Mouse (Mus musculus): ENCODE results near the gene Ttc9b. TPM values are rescaled to one million over a fixed set of nuclear protein-coding genes. Genes with fewer than 3 reads are reported as not detected.
"Not testable (repeated sequence)": the region's sequence is repeated elsewhere in the genome, so short reads cannot be mapped to it uniquely, and the experiment has no call there.

The Ttc9b gene
- polyA plus RNA-seq, 1 experiment from 2014 or later = 0.20 TPM

- Histone ChIP-seq H3K4me1 (replicated peaks) (no peaks in the 10 kb centered on the region; the same call in 1 of the 2 replicates), H3K27me3 (no peaks in the 10 kb centered on the region), H3K27ac (no peak overlapping the region), H3K9ac (replicated peaks) (no peak overlapping the region), H3K9me3 (no peaks in the 10 kb centered on the region), H3K4me2 (no peak overlapping the region), H3K36me3 (peaks cover 54% of the 10 kb centered on the region), H3K4me3 (replicated peaks) (no peak overlapping the region)
- no peak for ATAC-seq (ENCODE audit: insufficient number of reproducible peaks, insufficient read depth, low FRiP score, low TSS enrichment, low read depth)
- WGBS = 90% methylated on average over 4 of the region's 4 CpGs
Measured at GRCm38 (mm10) chr7:27612940-27613339, 40.8 kb upstream of the Ttc9b start.

- Histone ChIP-seq H3K9me3 (no peaks in the 10 kb centered on the region), H3K27me3 (no peaks in the 10 kb centered on the region), H3K27ac (no peak overlapping the region), H3K9ac (replicated peaks) (no peak overlapping the region), H3K36me3 (peaks cover 59% of the 10 kb centered on the region), H3K4me3 (replicated peaks) (no peak overlapping the region), H3K4me2 (no peak overlapping the region), H3K4me1 (replicated peaks) (no peaks in the 10 kb centered on the region)
- 93% methylated on average over 8 of the region's 8 CpGs for WGBS
- ATAC-seq (ENCODE audit: insufficient number of reproducible peaks, insufficient read depth, low FRiP score, low TSS enrichment, low read depth) = no peak
Measured at GRCm38 (mm10) chr7:27613751-27614499, 39.8 kb upstream of the Ttc9b start.

- Histone ChIP-seq H3K36me3 (peaks cover 97% of the 10 kb centered on the region), H3K4me3 (replicated peaks) (no peak overlapping the region), H3K27me3 (no peaks in the 10 kb centered on the region), H3K4me1 (replicated peaks) (no peaks in the 10 kb centered on the region), H3K9ac (replicated peaks) (no peak overlapping the region), H3K27ac (no peak overlapping the region), H3K9me3 (no peaks in the 10 kb centered on the region), H3K4me2 (no peak overlapping the region)
- WGBS = 66% methylated on average over 6 of the region's 6 CpGs
- ATAC-seq (ENCODE audit: insufficient number of reproducible peaks, insufficient read depth, low FRiP score, low TSS enrichment, low read depth) = no peak
Measured at GRCm38 (mm10) chr7:27621028-27621427, 32.7 kb upstream of the Ttc9b start.

- Histone ChIP-seq H3K27ac (no peak overlapping the region), H3K9me3 (no peaks in the 10 kb centered on the region), H3K9ac (replicated peaks) (no peak overlapping the region), H3K4me1 (replicated peaks) (no peaks in the 10 kb centered on the region), H3K4me2 (no peak overlapping the region), H3K27me3 (no peaks in the 10 kb centered on the region), H3K36me3 (peaks cover 96% of the 10 kb centered on the region), H3K4me3 (replicated peaks) (no peak overlapping the region)
- 74% methylated on average over 1 of the region's 1 CpGs for WGBS
- ATAC-seq (ENCODE audit: insufficient number of reproducible peaks, insufficient read depth, low FRiP score, low TSS enrichment, low read depth) = no peak
Measured at GRCm38 (mm10) chr7:27622234-27622633, 31.5 kb upstream of the Ttc9b start.

GRCm38 (mm10) chr7:27624967-27625366 lies 28.7 kb upstream of the Ttc9b start:
- no peak for ATAC-seq (ENCODE audit: insufficient number of reproducible peaks, insufficient read depth, low FRiP score, low TSS enrichment, low read depth)
- H3K36me3 ChIP-seq = peaks cover 97% of the 10 kb centered on the region
- H3K9me3 ChIP-seq = no peaks in the 10 kb centered on the region
- H3K4me1 ChIP-seq (replicated peaks) = no peaks in the 10 kb centered on the region
- no peaks in the 10 kb centered on the region for H3K27me3 ChIP-seq
- no peak overlapping the region for H3K4me3 ChIP-seq (replicated peaks)
- H3K27ac ChIP-seq = no peak overlapping the region
- no peak overlapping the region for H3K4me2 ChIP-seq
- H3K9ac ChIP-seq (replicated peaks) = no peak overlapping the region

GRCm38 (mm10) chr7:27627707-27628106 lies 26.0 kb upstream of the Ttc9b start:
- Histone ChIP-seq H3K36me3 (peaks cover 93% of the 10 kb centered on the region), H3K9ac (replicated peaks) (0 out of 2 replicates have a peak overlapping the region, but pooled peaks have one; percentile 18), H3K27me3 (no peaks in the 10 kb centered on the region), H3K27ac (no peak overlapping the region), H3K4me3 (replicated peaks) (no peak overlapping the region), H3K9me3 (no peaks in the 10 kb centered on the region), H3K4me2 (no peak overlapping the region), H3K4me1 (replicated peaks) (no peaks in the 10 kb centered on the region)
- no peak for ATAC-seq (ENCODE audit: insufficient number of reproducible peaks, insufficient read depth, low FRiP score, low TSS enrichment, low read depth)
- WGBS = 89% methylated on average over 7 of the region's 7 CpGs

- Histone ChIP-seq H3K27ac (no peak overlapping the region), H3K4me2 (no peak overlapping the region), H3K9ac (replicated peaks) (no peak overlapping the region), H3K4me1 (replicated peaks) (no peaks in the 10 kb centered on the region), H3K9me3 (no peaks in the 10 kb centered on the region), H3K27me3 (no peaks in the 10 kb centered on the region), H3K4me3 (replicated peaks) (no peak overlapping the region), H3K36me3 (peaks cover 93% of the 10 kb centered on the region)
- no peak for ATAC-seq (ENCODE audit: insufficient number of reproducible peaks, insufficient read depth, low FRiP score, low TSS enrichment, low read depth)
- WGBS = 97% methylated on average over 6 of the region's 6 CpGs
Measured at GRCm38 (mm10) chr7:27628190-27628589, 25.5 kb upstream of the Ttc9b start.

GRCm38 (mm10) chr7:27628816-27629215 lies 24.9 kb upstream of the Ttc9b start:
- 94% methylated on average over 7 of the region's 7 CpGs for WGBS
- not testable (repeated sequence) for H3K9ac ChIP-seq (replicated peaks); ATAC-seq (ENCODE audit: insufficient number of reproducible peaks, insufficient read depth, low FRiP score, low TSS enrichment, low read depth); H3K27me3 ChIP-seq; H3K4me3 ChIP-seq (replicated peaks); H3K4me1 ChIP-seq (replicated peaks); H3K9me3 ChIP-seq; H3K27ac ChIP-seq; H3K4me2 ChIP-seq
- H3K36me3 ChIP-seq = peaks cover 91% of the 10 kb centered on the region

GRCm38 (mm10) chr7:27631439-27631838 lies 22.3 kb upstream of the Ttc9b start:
- H3K4me3 ChIP-seq (replicated peaks) = no peak overlapping the region
- H3K27me3 ChIP-seq = no peaks in the 10 kb centered on the region
- H3K9ac ChIP-seq (replicated peaks) = no peak overlapping the region
- no peak overlapping the region for H3K27ac ChIP-seq
- H3K4me2 ChIP-seq = no peak overlapping the region
- no peak for ATAC-seq (ENCODE audit: insufficient number of reproducible peaks, insufficient read depth, low FRiP score, low TSS enrichment, low read depth)
- no peaks in the 10 kb centered on the region for H3K4me1 ChIP-seq (replicated peaks)
- H3K36me3 ChIP-seq = peaks cover 91% of the 10 kb centered on the region
- no peaks in the 10 kb centered on the region for H3K9me3 ChIP-seq
- WGBS = 96% methylated on average over 4 of the region's 4 CpGs

- 92% methylated on average over 6 of the region's 6 CpGs for WGBS
- H3K9ac ChIP-seq (replicated peaks) = no peak overlapping the region
- H3K4me1 ChIP-seq (replicated peaks) = no peaks in the 10 kb centered on the region
- peaks cover 91% of the 10 kb centered on the region for H3K36me3 ChIP-seq
- no peak for ATAC-seq (ENCODE audit: insufficient number of reproducible peaks, insufficient read depth, low FRiP score, low TSS enrichment, low read depth)
- no peak overlapping the region for H3K4me2 ChIP-seq
- H3K4me3 ChIP-seq (replicated peaks) = no peak overlapping the region
- no peaks in the 10 kb centered on the region for H3K9me3 ChIP-seq
- no peaks in the 10 kb centered on the region for H3K27me3 ChIP-seq
- H3K27ac ChIP-seq = no peak overlapping the region
Measured at GRCm38 (mm10) chr7:27633166-27633565, 20.5 kb upstream of the Ttc9b start.

GRCm38 (mm10) chr7:27634691-27635090 lies 19.0 kb upstream of the Ttc9b start:
- H3K4me2 ChIP-seq = no peak overlapping the region
- H3K27ac ChIP-seq = no peak overlapping the region
- H3K4me1 ChIP-seq (replicated peaks) = no peaks in the 10 kb centered on the region
- H3K36me3 ChIP-seq = peaks cover 80% of the 10 kb centered on the region
- 97% methylated on average over 6 of the region's 6 CpGs for WGBS
- no peak for ATAC-seq (ENCODE audit: insufficient number of reproducible peaks, insufficient read depth, low FRiP score, low TSS enrichment, low read depth)
- no peaks in the 10 kb centered on the region for H3K27me3 ChIP-seq
- H3K9ac ChIP-seq (replicated peaks) = no peak overlapping the region
- no peak overlapping the region for H3K4me3 ChIP-seq (replicated peaks)
- no peaks in the 10 kb centered on the region for H3K9me3 ChIP-seq

- peaks cover 80% of the 10 kb centered on the region for H3K36me3 ChIP-seq
- H3K9me3 ChIP-seq; H3K4me1 ChIP-seq (replicated peaks); H3K4me3 ChIP-seq (replicated peaks); H3K9ac ChIP-seq (replicated peaks); ATAC-seq (ENCODE audit: insufficient number of reproducible peaks, insufficient read depth, low FRiP score, low TSS enrichment, low read depth); H3K27ac ChIP-seq; H3K27me3 ChIP-seq; H3K4me2 ChIP-seq: not testable (repeated sequence)
- 94% methylated on average over 2 of the region's 2 CpGs for WGBS
Measured at GRCm38 (mm10) chr7:27635094-27635493, 18.6 kb upstream of the Ttc9b start.
